Mouse (Mus musculus): ENCODE results near the gene Glb1l.

Gene Glb1l

GRCm38 (mm10) chr1:75231224-75231623 lies 20.6 kb upstream of the Glb1l start:
- no peak for DNase-seq (ENCODE audit: low read depth, low spot score)

- DNase-seq (ENCODE audit: low read depth, low spot score), result no peak
Measured at GRCm38 (mm10) chr1:75230335-75230994, 19.9 kb upstream of the Glb1l start.

- no peak for DNase-seq (ENCODE audit: low read depth, low spot score)
Measured at GRCm38 (mm10) chr1:75229158-75229557, 18.5 kb upstream of the Glb1l start.

GRCm38 (mm10) chr1:75227653-75228052 lies 17.0 kb upstream of the Glb1l start:
- no peak for DNase-seq (ENCODE audit: low read depth, low spot score)

- DNase-seq (ENCODE audit: low read depth, low spot score), result no peak
Measured at GRCm38 (mm10) chr1:75226138-75226537, 15.5 kb upstream of the Glb1l start.

- no peak for DNase-seq (ENCODE audit: low read depth, low spot score)
Measured at GRCm38 (mm10) chr1:75225473-75225872, 14.9 kb upstream of the Glb1l start.

- no peak for DNase-seq (ENCODE audit: low read depth, low spot score)
Measured at GRCm38 (mm10) chr1:75223532-75223931, 12.9 kb upstream of the Glb1l start.

- no peak for DNase-seq (ENCODE audit: low read depth, low spot score)
Measured at GRCm38 (mm10) chr1:75222926-75223325, 12.3 kb upstream of the Glb1l start.

GRCm38 (mm10) chr1:75221538-75221937 lies 10.9 kb upstream of the Glb1l start:
- no peak for DNase-seq (ENCODE audit: low read depth, low spot score)

- peak; percentile 22 for DNase-seq (ENCODE audit: low read depth, low spot score)
Measured at GRCm38 (mm10) chr1:75219531-75219930, 8.9 kb upstream of the Glb1l start, which contains the start of gene Tuba4a. TSS of gene Tuba4a (minus strand) at chr1:75219865.

- peak; percentile 78 for DNase-seq (ENCODE audit: low read depth, low spot score)
Measured at GRCm38 (mm10) chr1:75219078-75219477, 8.5 kb upstream of the Glb1l start.

- DNase-seq (ENCODE audit: low read depth, low spot score), result peak; percentile 16
Measured at GRCm38 (mm10) chr1:75218227-75219001, 7.8 kb upstream of the Glb1l start.

- DNase-seq (ENCODE audit: low read depth, low spot score), result no peak
Measured at GRCm38 (mm10) chr1:75217893-75218226, 7.2 kb upstream of the Glb1l start.

- DNase-seq (ENCODE audit: low read depth, low spot score), result no peak
Measured at GRCm38 (mm10) chr1:75216797-75217585, 6.4 kb upstream of the Glb1l start.

GRCm38 (mm10) chr1:75215785-75216184 lies 5.2 kb upstream of the Glb1l start:
- no peak for DNase-seq (ENCODE audit: low read depth, low spot score)

GRCm38 (mm10) chr1:75214886-75215285 lies 4.3 kb upstream of the Glb1l start:
- DNase-seq (ENCODE audit: low read depth, low spot score), result no peak

- no peak for DNase-seq (ENCODE audit: low read depth, low spot score)
Measured at GRCm38 (mm10) chr1:75214442-75214841, 3.8 kb upstream of the Glb1l start.

GRCm38 (mm10) chr1:75213096-75213495 lies 2.5 kb upstream of the Glb1l start:
- no peak for DNase-seq (ENCODE audit: low read depth, low spot score)

GRCm38 (mm10) chr1:75212542-75212941 lies 1.9 kb upstream of the Glb1l start:
- DNase-seq (ENCODE audit: low read depth, low spot score), result no peak

GRCm38 (mm10) chr1:75211141-75211708 lies 612 bp upstream of the Glb1l start:
- no peak for DNase-seq (ENCODE audit: low read depth, low spot score)

- peak; percentile 37 for DNase-seq (ENCODE audit: low read depth, low spot score)
Measured at GRCm38 (mm10) chr1:75208967-75209678, 1.5 kb downstream of the Glb1l start.
